Mouse (Mus musculus): ENCODE measurements around the gene Limch1. TPM values are rescaled to one million over a fixed set of nuclear protein-coding genes. Genes with fewer than 3 reads are reported as not detected.

Gene Limch1
- polyA plus RNA-seq, 1 experiment = 5.0 TPM

- TF ChIP-seq POLR2A (IDR thresholded peaks at IDR 0.05; ENCODE audit: control insufficient read depth, extremely low read depth, insufficient read depth, low read length, poor library complexity) (no peak), CTCF (IDR thresholded peaks at IDR 0.05; ENCODE audit: borderline replicate concordance, control insufficient read depth, extremely low read depth, insufficient read depth, low read length, poor library complexity) (no peak)
- H3K27ac ChIP-seq (ENCODE audit: control insufficient read depth, insufficient read depth, low read length) = no peak overlapping the region
- no peaks in the 10 kb centered on the region for H3K27me3 ChIP-seq (ENCODE audit: control insufficient read depth, insufficient read depth, low read length)
- no peaks in the 10 kb centered on the region for H3K36me3 ChIP-seq (ENCODE audit: control insufficient read depth, insufficient read depth, low read length)
- DNase-seq = no peak
- WGBS = 31% methylated on average over 6 of the region's 6 CpGs
- no peaks in the 10 kb centered on the region for H3K4me1 ChIP-seq (replicated peaks; ENCODE audit: control insufficient read depth, insufficient read depth, low read length)
- H3K4me3 ChIP-seq (ENCODE audit: control insufficient read depth, insufficient read depth, low read length) = no peak overlapping the region
Observed at GRCm38 (mm10) chr5:66929291-66929690, 183.7 kb downstream of the Limch1 start.

DNA sequence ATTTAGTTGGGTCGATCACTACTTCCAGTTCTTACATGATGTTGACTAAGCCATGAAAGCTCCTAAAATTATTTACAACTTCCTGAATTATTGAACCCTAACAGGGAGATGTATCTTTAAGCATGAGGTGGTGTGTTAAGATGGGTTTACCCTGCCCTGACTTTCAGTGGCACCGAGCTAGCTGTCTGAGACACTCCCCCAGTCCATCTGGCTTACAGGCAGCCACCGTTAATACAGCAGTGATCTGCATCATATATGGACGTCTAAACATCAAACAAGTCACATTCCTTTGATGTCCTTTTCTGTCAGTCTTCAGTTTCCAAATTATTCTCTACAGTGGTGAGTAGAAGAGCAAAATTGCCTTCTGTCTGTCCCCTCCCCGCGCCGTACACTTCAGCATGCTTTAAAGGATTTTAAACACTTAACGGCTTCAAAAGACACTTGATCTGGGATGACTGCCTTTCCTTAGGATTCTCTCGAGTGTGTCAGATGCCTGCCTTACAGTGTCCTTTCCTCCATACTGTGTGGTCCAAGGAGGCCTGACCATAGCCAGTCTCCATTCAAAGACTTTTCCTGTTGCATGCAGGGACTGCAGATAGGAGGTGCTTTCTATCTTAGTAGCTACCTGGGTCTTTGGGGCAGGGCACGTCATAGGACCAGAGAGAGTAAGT, 187.6 kb downstream of the Limch1 start:
- Histone ChIP-seq H3K36me3 (ENCODE audit: control insufficient read depth, insufficient read depth, low read length) (no peaks in the 10 kb centered on the region), H3K4me1 (replicated peaks; ENCODE audit: control insufficient read depth, insufficient read depth, low read length) (no peaks in the 10 kb centered on the region), H3K27ac (ENCODE audit: control insufficient read depth, insufficient read depth, low read length) (no peak overlapping the region), H3K4me3 (ENCODE audit: control insufficient read depth, insufficient read depth, low read length) (no peak overlapping the region), H3K27me3 (ENCODE audit: control insufficient read depth, insufficient read depth, low read length) (no peaks in the 10 kb centered on the region)
- 80% methylated on average over 10 of the region's 10 CpGs for WGBS
- no peak for DNase-seq
- TF ChIP-seq POLR2A (IDR thresholded peaks at IDR 0.05; ENCODE audit: control insufficient read depth, extremely low read depth, insufficient read depth, low read length, poor library complexity) = no peak
- TF ChIP-seq CTCF (IDR thresholded peaks at IDR 0.05; ENCODE audit: borderline replicate concordance, control insufficient read depth, extremely low read depth, insufficient read depth, low read length, poor library complexity) = no peak

DNA sequence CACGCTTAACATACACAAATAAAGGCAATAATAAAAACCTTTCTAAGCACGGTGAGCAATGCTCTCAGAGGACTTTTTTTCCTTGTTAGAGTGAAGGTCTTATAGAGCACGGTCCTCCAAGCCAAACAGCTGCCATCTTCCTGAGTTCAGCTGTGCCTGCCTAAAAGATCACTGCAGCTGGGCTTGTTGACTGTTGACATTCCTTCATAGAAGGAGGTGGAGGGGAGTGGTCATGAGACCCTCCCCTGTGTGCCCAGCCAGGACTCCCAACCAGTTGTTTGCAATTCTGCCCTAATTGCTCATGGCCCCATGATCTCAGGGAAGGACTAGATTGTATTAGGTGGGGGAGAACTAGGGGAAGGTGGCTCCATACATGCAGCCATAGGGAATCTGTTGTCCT, 189.0 kb downstream of the Limch1 start:
- Histone ChIP-seq H3K4me3 (ENCODE audit: control insufficient read depth, insufficient read depth, low read length) (no peak overlapping the region), H3K27me3 (ENCODE audit: control insufficient read depth, insufficient read depth, low read length) (no peaks in the 10 kb centered on the region), H3K36me3 (ENCODE audit: control insufficient read depth, insufficient read depth, low read length) (no peaks in the 10 kb centered on the region), H3K4me1 (replicated peaks; ENCODE audit: control insufficient read depth, insufficient read depth, low read length) (no peaks in the 10 kb centered on the region), H3K27ac (ENCODE audit: control insufficient read depth, insufficient read depth, low read length) (no peak overlapping the region)
- no peak for DNase-seq
- TF ChIP-seq CTCF (IDR thresholded peaks at IDR 0.05; ENCODE audit: borderline replicate concordance, control insufficient read depth, extremely low read depth, insufficient read depth, low read length, poor library complexity) (no peak), POLR2A (IDR thresholded peaks at IDR 0.05; ENCODE audit: control insufficient read depth, extremely low read depth, insufficient read depth, low read length, poor library complexity) (no peak)
- WGBS = 92% methylated on average over 3 of the region's 3 CpGs

GRCm38 (mm10) chr5:66937376-66937775, 191.7 kb downstream of the Limch1 start:
- 87% methylated on average over 9 of the region's 9 CpGs for WGBS
- H3K36me3 ChIP-seq (ENCODE audit: control insufficient read depth, insufficient read depth, low read length) = no peaks in the 10 kb centered on the region
- H3K27me3 ChIP-seq (ENCODE audit: control insufficient read depth, insufficient read depth, low read length) = no peaks in the 10 kb centered on the region
- DNase-seq = no peak
- H3K27ac ChIP-seq (ENCODE audit: control insufficient read depth, insufficient read depth, low read length) = no peak overlapping the region
- H3K4me1 ChIP-seq (replicated peaks; ENCODE audit: control insufficient read depth, insufficient read depth, low read length) = no peaks in the 10 kb centered on the region
- no peak overlapping the region for H3K4me3 ChIP-seq (ENCODE audit: control insufficient read depth, insufficient read depth, low read length)
- TF ChIP-seq CTCF (IDR thresholded peaks at IDR 0.05; ENCODE audit: borderline replicate concordance, control insufficient read depth, extremely low read depth, insufficient read depth, low read length, poor library complexity) (no peak), POLR2A (IDR thresholded peaks at IDR 0.05; ENCODE audit: control insufficient read depth, extremely low read depth, insufficient read depth, low read length, poor library complexity) (no peak)

DNA sequence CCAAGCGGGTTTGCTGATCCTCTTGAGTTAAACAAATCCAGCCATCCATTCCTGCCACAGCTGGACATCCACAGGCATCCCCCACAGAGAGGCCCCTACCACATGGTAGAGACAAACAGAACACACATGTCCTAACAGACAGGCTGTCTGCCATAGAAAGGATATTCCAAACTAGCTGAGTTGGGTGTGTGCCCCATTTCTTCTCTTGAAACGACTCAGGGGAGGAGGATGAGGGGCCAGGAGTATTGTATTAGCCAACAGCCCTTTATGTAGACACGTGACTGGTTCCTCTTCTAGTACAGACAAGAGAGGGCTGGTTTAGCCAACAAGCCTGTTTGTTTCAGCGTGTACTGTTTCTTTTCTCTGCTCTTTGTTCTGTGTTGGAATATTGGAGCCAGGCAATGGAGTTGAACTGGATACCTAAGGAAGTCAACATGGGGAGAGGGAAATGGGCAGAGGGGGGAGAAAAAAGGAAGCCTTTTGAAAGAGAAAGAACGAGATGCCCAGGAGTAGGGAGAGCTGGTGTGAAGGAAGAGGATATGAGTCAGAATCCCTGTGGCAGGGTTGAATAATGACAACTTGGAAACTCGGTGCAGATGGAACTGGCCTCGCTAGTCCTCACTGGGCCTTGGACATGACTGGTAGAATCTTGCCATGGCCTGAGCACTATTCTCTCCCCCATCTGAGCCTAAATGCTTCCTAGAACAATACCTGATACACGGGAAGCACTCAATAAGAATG, 196.3 kb downstream of the Limch1 start:
- no peak for TF ChIP-seq CTCF (IDR thresholded peaks at IDR 0.05; ENCODE audit: borderline replicate concordance, control insufficient read depth, extremely low read depth, insufficient read depth, low read length, poor library complexity)
- no peak overlapping the region for H3K27ac ChIP-seq (ENCODE audit: control insufficient read depth, insufficient read depth, low read length)

GRCm38 (mm10) chr5:66942922-66943321, 197.3 kb downstream of the Limch1 start:
- no peaks in the 10 kb centered on the region for H3K4me1 ChIP-seq (replicated peaks; ENCODE audit: control insufficient read depth, insufficient read depth, low read length)
- H3K27me3 ChIP-seq (ENCODE audit: control insufficient read depth, insufficient read depth, low read length) = no peaks in the 10 kb centered on the region
- no peak overlapping the region for H3K27ac ChIP-seq (ENCODE audit: control insufficient read depth, insufficient read depth, low read length)
- DNase-seq = no peak
- H3K36me3 ChIP-seq (ENCODE audit: control insufficient read depth, insufficient read depth, low read length) = no peaks in the 10 kb centered on the region
- WGBS = 91% methylated on average over 2 of the region's 2 CpGs
- TF ChIP-seq POLR2A (IDR thresholded peaks at IDR 0.05; ENCODE audit: control insufficient read depth, extremely low read depth, insufficient read depth, low read length, poor library complexity) (no peak), CTCF (IDR thresholded peaks at IDR 0.05; ENCODE audit: borderline replicate concordance, control insufficient read depth, extremely low read depth, insufficient read depth, low read length, poor library complexity) (no peak)
- H3K4me3 ChIP-seq (ENCODE audit: control insufficient read depth, insufficient read depth, low read length) = no peak overlapping the region

More for the DNA sequence above, 196.3 kb downstream of the Limch1 start:
- Histone ChIP-seq H3K4me3 (ENCODE audit: control insufficient read depth, insufficient read depth, low read length) (no peak overlapping the region), H3K27me3 (ENCODE audit: control insufficient read depth, insufficient read depth, low read length) (no peaks in the 10 kb centered on the region), H3K4me1 (replicated peaks; ENCODE audit: control insufficient read depth, insufficient read depth, low read length) (no peaks in the 10 kb centered on the region), H3K36me3 (ENCODE audit: control insufficient read depth, insufficient read depth, low read length) (no peaks in the 10 kb centered on the region)
- no peak for DNase-seq
- 53% methylated on average over 8 of the region's 8 CpGs for WGBS

Data from thymus, adult 2 months (tissue).